Mouse (Mus musculus) liver, adult (tissue): ENCODE data around the gene Muc5ac.

ENCODE experiments used
- GATA4 ChIP-seq: IDR thresholded peaks from 2 replicates; pipeline ENCODE4 v1.6.1; 2014; ENCODE audit warnings: mild to moderate bottlenecking, low read length; ENCODE audit not compliant: insufficient replicate concordance

Muc5ac gene

DNA sequence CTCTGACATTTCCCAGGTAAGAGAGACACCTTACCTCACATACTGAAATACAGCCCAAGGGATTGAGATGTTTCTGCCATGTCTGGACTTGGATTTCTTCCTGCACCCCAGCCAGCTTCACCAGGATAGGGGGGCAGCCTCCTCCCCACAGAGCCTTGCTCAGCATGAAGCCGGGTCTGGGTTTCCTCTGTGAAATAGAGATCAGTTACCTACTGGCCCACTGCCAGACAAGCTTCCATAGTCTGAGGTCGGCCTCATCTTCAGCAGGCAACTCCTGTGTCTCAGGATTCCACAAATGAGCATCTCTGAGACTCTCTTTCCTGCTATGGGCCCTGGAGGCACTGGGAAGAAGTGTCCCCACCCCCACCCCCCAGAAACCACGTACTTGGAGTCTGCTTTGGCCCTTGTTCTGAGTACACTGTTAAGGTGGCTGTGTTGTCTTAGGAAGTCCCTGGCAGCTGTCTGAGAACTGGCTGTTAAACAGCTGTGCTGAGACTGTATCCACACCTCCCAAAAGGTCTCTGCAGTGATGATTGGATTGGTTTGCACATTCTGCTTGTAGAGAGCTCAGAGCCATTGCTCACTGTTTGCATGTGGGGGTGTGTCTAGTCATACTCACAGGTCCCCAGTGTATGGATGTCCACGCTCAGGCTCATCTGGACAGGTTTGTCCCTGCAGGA, 34.0 kb downstream of the Muc5ac start:
- TF ChIP-seq GATA4: no peak

DNA sequence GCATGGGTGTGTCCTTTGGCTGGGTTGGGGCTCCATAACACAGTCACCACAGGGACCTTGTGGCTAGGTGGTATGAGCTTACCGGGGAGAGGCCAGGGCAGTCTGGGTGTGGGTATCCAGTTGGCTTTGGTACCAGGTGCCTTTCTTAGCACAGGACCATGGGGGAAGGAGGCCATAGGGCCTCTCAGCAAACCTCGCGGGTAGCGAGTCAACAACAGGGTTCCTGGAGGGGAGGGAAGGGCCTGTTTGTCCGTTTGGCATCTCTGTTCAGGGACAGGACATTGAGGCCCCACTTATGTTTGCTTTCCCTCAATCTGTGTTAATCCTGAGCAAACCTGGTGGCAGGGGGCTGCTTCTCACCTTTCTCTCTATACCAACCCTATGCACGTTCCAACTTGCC, 34.9 kb downstream of the Muc5ac start:
- TF ChIP-seq GATA4: no peak

DNA sequence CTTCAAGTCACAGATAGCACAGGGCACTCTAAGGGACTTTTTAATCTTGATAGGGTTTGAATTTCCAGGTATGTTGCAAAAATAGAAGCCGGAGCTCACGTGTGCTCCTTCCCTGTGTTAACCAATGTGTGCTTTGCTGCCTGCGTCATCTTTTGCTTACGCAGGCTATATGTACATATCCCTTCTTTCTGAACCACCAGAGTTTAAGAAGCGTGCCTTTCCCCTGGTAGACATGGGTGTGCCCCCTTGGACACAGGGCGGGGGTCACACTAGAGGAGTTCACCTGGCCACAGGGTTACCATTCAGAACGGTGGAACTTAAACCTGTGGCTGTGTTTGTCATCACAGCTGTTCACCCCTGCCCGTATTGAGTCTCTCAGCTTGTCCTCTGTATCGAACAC, 35.6 kb downstream of the Muc5ac start:
- no peak for TF ChIP-seq GATA4

GRCm38 (mm10) chr7:141835941-141836340, 47.2 kb downstream of the Muc5ac start:
- TF ChIP-seq GATA4: no peak

GRCm38 (mm10) chr7:141836423-141836822, 47.7 kb downstream of the Muc5ac start:
- no peak for TF ChIP-seq GATA4

- TF ChIP-seq GATA4: no peak
Observed at GRCm38 (mm10) chr7:141838779-141839178, 50.0 kb downstream of the Muc5ac start, which contains the start of gene Muc5b. Muc5b (plus strand) TSS chr7:141839070.

GRCm38 (mm10) chr7:141840354-141840753, 51.6 kb downstream of the Muc5ac start:
- TF ChIP-seq GATA4: no peak

DNA sequence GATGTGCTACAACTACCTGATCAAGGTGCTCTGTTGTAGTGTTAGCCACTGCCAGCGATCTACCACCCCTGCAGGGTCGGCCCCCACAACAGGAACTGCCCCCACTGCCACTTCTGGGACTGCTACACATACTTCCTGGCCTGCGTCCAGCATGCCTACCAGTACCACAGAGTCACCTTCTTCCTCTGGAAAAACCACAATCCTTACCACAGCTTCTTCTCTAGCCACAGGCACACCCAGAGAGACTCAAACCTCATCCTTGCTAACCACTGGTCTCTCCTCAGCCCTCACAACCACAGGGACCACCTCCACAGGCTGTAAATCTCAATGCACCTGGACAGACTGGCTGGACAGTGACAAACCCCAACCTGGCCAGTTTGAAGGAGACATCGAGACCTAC, 72.3 kb downstream of the Muc5ac start:
- no peak for TF ChIP-seq GATA4
